28 mouse cellular contexts compared by ENCODE assay signal in the genomic region with DNA sequence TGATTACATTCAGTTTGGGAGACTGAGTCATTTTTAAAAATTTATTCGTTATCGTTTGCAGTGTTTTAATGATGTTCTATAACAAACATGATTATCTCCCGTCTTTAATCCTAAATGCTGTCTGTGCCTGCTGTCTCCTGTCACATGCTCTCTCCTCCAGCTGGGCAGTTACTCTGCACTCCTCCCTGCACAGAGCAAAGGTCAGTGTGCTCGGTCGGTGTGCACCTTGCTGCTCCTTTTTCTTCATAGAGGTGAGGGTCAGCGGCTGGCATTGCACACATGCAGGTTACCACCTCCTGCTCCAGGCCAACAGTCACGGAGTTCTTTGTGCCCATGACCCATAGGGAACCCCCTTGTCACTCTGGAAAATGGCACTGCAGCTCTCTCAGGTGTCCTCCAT.
DNase-seq lines count a peak whose midpoint lies in the region; ATAC-seq and TF ChIP-seq lines count a peak whose summit lies in the region.
"Had no signal": no experiment of that assay in that cellular context is flagged by ENCODE, and none has a peak within 500 bp of the region (broad histone marks: within the 10 kb centered on the region; RNA-seq: fewer than 3 reads in every experiment).

No protein-coding gene starts in this region.

- no peaks in the 10 kb centered on the region for H3K4me1 ChIP-seq in kidney, embryonic 15.5 days
- H3K4me1 ChIP-seq in kidney, embryonic 16.5 days (ENCODE audit: insufficient read depth, low read length): no peaks in the 10 kb centered on the region
- no peaks in the 10 kb centered on the region for H3K4me1 ChIP-seq in liver, postnatal 0 days (ENCODE audit: insufficient read depth)
- H3K4me1 ChIP-seq: embryonic facial prominence, embryonic 10.5 days; embryonic facial prominence, embryonic 13.5 days; forebrain, embryonic 12.5 days; forebrain, embryonic 15.5 days; heart, embryonic 12.5 days; heart, embryonic 15.5 days; hindbrain, embryonic 10.5 days had no signal

- H3K9ac ChIP-seq in kidney, embryonic 15.5 days: no peak overlapping the region
- no peak overlapping the region for H3K9ac ChIP-seq in kidney, embryonic 16.5 days (replicated peaks; ENCODE audit: low read length)
- no peak overlapping the region for H3K9ac ChIP-seq in liver, postnatal 0 days (replicated peaks)
- H3K9ac ChIP-seq: embryonic facial prominence, embryonic 13.5 days; forebrain, embryonic 12.5 days; forebrain, embryonic 15.5 days; heart, embryonic 12.5 days; heart, embryonic 15.5 days had no signal

- H3K4me3 ChIP-seq in kidney, embryonic 15.5 days (replicated peaks): no peak overlapping the region
- no peak overlapping the region for H3K4me3 ChIP-seq in kidney, embryonic 16.5 days (ENCODE audit: low read length)
- no peak overlapping the region for H3K4me3 ChIP-seq in liver, postnatal 0 days (ENCODE audit: low read depth, low read length)
- H3K4me3 ChIP-seq: embryonic facial prominence, embryonic 10.5 days; embryonic facial prominence, embryonic 13.5 days; erythroblast, embryonic 14.5 days; forebrain, embryonic 12.5 days; forebrain, embryonic 15.5 days; heart, embryonic 12.5 days; heart, embryonic 15.5 days; hindbrain, embryonic 10.5 days had no signal

- DNase-seq in kidney, adult 9 months: peak; percentile 9
- DNase-seq in kidney, postnatal 25 days: peak; percentile 16 to 50
- peak; percentile 18 for DNase-seq in liver, postnatal 0 days
- DNase-seq in liver: no peak
- DNase-seq in yolk sac, embryonic 10.5 days (ENCODE audit: low spot score): peak; percentile 31
- DNase-seq: adrenal gland, adult 2 months; adrenal gland, postnatal 14 days; cerebellum, adult 11-12 months; cerebellum, adult 8-10 months; cerebellum, postnatal 10 days; cerebellum, postnatal 36 days; embryo, embryonic 11 days; gastrocnemius, postnatal 25 days; heart, adult 18-20 months; heart, postnatal 10 days; heart, postnatal 36 days had no signal

- no peak for TF ChIP-seq CTCF in liver, postnatal 0 days (IDR thresholded peaks at IDR 0.05; ENCODE audit: low read depth)

- no peaks in the 10 kb centered on the region for H3K36me3 ChIP-seq in kidney, embryonic 15.5 days
- H3K36me3 ChIP-seq in kidney, embryonic 16.5 days (ENCODE audit: insufficient read depth, low read length): no peaks in the 10 kb centered on the region
- no peaks in the 10 kb centered on the region for H3K36me3 ChIP-seq in liver, postnatal 0 days (replicated peaks; ENCODE audit: insufficient read depth, low read length)
- H3K36me3 ChIP-seq: embryonic facial prominence, embryonic 10.5 days; embryonic facial prominence, embryonic 13.5 days; forebrain, embryonic 12.5 days; forebrain, embryonic 15.5 days; heart, embryonic 12.5 days; heart, embryonic 15.5 days; hindbrain, embryonic 10.5 days had no signal

- no peaks in the 10 kb centered on the region for H3K27me3 ChIP-seq in kidney, embryonic 15.5 days
- H3K27me3 ChIP-seq in kidney, embryonic 16.5 days (ENCODE audit: insufficient read depth, low read length): no peaks in the 10 kb centered on the region
- no peaks in the 10 kb centered on the region for H3K27me3 ChIP-seq in liver, postnatal 0 days (ENCODE audit: insufficient read depth, low read length)
- H3K27me3 ChIP-seq: embryonic facial prominence, embryonic 13.5 days; forebrain, embryonic 12.5 days; forebrain, embryonic 15.5 days; heart, embryonic 12.5 days; heart, embryonic 15.5 days had no signal

- H3K9me3 ChIP-seq in kidney, embryonic 15.5 days (replicated peaks): no peaks in the 10 kb centered on the region
- H3K9me3 ChIP-seq in kidney, embryonic 16.5 days (ENCODE audit: low read length): no peaks in the 10 kb centered on the region
- H3K9me3 ChIP-seq in liver, postnatal 0 days (ENCODE audit: low read length): no peaks in the 10 kb centered on the region
- H3K9me3 ChIP-seq: embryonic facial prominence, embryonic 10.5 days; embryonic facial prominence, embryonic 13.5 days; forebrain, embryonic 12.5 days; forebrain, embryonic 15.5 days; heart, embryonic 12.5 days; heart, embryonic 15.5 days; hindbrain, embryonic 10.5 days had no signal

- H3K4me2 ChIP-seq in kidney, embryonic 15.5 days: no peak overlapping the region
- no peak overlapping the region for H3K4me2 ChIP-seq in kidney, embryonic 16.5 days (replicated peaks; ENCODE audit: low read depth, low read length)
- no peak overlapping the region; the same call in 1 of the 2 replicates for H3K4me2 ChIP-seq in liver, postnatal 0 days (ENCODE audit: low read depth, low read length)
- H3K4me2 ChIP-seq: embryonic facial prominence, embryonic 13.5 days; forebrain, embryonic 12.5 days; forebrain, embryonic 15.5 days; heart, embryonic 12.5 days; heart, embryonic 15.5 days had no signal

- 60% methylated on average over 7 of the region's 7 CpGs for WGBS in kidney, embryonic 15.5 days
- WGBS in kidney, embryonic 16.5 days: 57% methylated on average over 7 of the region's 7 CpGs
- 45% methylated on average over 7 of the region's 7 CpGs for WGBS in liver, postnatal 0 days (ENCODE audit: insufficient replicate concordance)

- no peak overlapping the region for H3K27ac ChIP-seq in kidney, embryonic 15.5 days
- no peak overlapping the region for H3K27ac ChIP-seq in kidney, embryonic 16.5 days (ENCODE audit: low read length)
- no peak overlapping the region for H3K27ac ChIP-seq in liver, postnatal 0 days (ENCODE audit: low read depth)
- H3K27ac ChIP-seq: embryonic facial prominence, embryonic 10.5 days; embryonic facial prominence, embryonic 13.5 days; forebrain, embryonic 12.5 days; forebrain, embryonic 15.5 days; heart, embryonic 15.5 days; hindbrain, embryonic 10.5 days had no signal

- ATAC-seq in kidney, embryonic 15.5 days (replicated peaks; ENCODE audit: low FRiP score): no peak
- ATAC-seq in kidney, embryonic 16.5 days (ENCODE audit: low FRiP score, low TSS enrichment): no peak
- peak; percentile 60; the same call in 1 of the 2 replicates for ATAC-seq in liver, postnatal 0 days
- no peak for ATAC-seq in cerebellum, adult (ENCODE audit: insufficient number of reproducible peaks, low FRiP score, low TSS enrichment)
- ATAC-seq: CD4-positive, CD25-positive, alpha-beta regulatory T cell, adult 4 months; forebrain, embryonic 15.5 days had no signal

- TF ChIP-seq EP300 in liver, postnatal 0 days (IDR thresholded peaks at IDR 0.05; ENCODE audit: low read depth): no peak
